Mouse (Mus musculus) heart, postnatal 36 days (tissue): ENCODE results near the gene Rusc1. TPM values are rescaled to one million over a fixed set of nuclear protein-coding genes. Genes with fewer than 3 reads are reported as not detected.

Experiments
- total RNA-seq, 2 experiments: library from RNA; stranded (reverse); gene quantifications; 2 replicates each; pipeline ENCODE4 v1.2.3; 2021

Rusc1 gene
- total RNA-seq, 2 experiments from 2014 or later, result 24.4 to 25.1 TPM

Other genes starting within 250 kb of the Rusc1 start
- 10 to 100 TPM; 14.1 to 15.7 TPM for gene Msto1, start 179.3 kb downstream of the Rusc1 start, total RNA-seq
- 10 to 100 TPM; 37.7 to 39.9 TPM for gene Ash1l, start 142.7 kb downstream of the Rusc1 start, total RNA-seq
- 100 to 1,000 TPM; 128 to 152 TPM for gene Dap3, start 142.1 kb downstream of the Rusc1 start, total RNA-seq
- not detected for gene Gm43738, start 7.8 kb upstream of the Rusc1 start, total RNA-seq
- gene Fdps, start 8.6 kb upstream of the Rusc1 start, total RNA-seq, result 10 to 100 TPM; 20.0 to 20.7 TPM
- gene Pklr, start 42.8 kb upstream of the Rusc1 start, total RNA-seq, result not detected
- gene Hcn3, start 66.9 kb upstream of the Rusc1 start, total RNA-seq, result under 1 TPM; 0.17 to 0.38 TPM
- 10 to 100 TPM; 15.8 to 19.9 TPM for gene Clk2, start 71.5 kb upstream of the Rusc1 start, total RNA-seq
- gene Scamp3, start 84.2 kb upstream of the Rusc1 start, total RNA-seq, result 10 to 100 TPM; 49.8 to 49.9 TPM
- 1 to 10 TPM; 4.6 to 5.5 TPM for gene Fam189b, start 89.8 kb upstream of the Rusc1 start, total RNA-seq
- 10 to 100 TPM; 21.3 to 21.8 TPM for gene Gba, start 109.6 kb upstream of the Rusc1 start, total RNA-seq
- 1 to 10 TPM; 6.8 to 9.4 TPM for gene Thbs3, start 121.9 kb upstream of the Rusc1 start, total RNA-seq
- 10 to 100 TPM; 58.0 to 60.0 TPM for gene Mtx1, start 133.8 kb upstream of the Rusc1 start, total RNA-seq
- under 1 TPM; 0.14 to 0.46 TPM for gene Muc1, start 135.7 kb upstream of the Rusc1 start, total RNA-seq
- gene Krtcap2, start 152.7 kb upstream of the Rusc1 start, total RNA-seq, result 10 to 100 TPM; 82.3 to 87.0 TPM
- gene Trim46, start 153.0 kb upstream of the Rusc1 start, total RNA-seq, result under 1 TPM; 0.42 to 0.62 TPM
- 10 to 100 TPM; 50.0 to 52.3 TPM for gene Dpm3, start 166.0 kb upstream of the Rusc1 start, total RNA-seq
- 10 to 100 TPM; 20.5 to 23.0 TPM for gene Slc50a1, start 177.3 kb upstream of the Rusc1 start, total RNA-seq
- 10 to 100 TPM; 28.3 to 42.6 TPM for gene Efna1, start 187.8 kb upstream of the Rusc1 start, total RNA-seq
- gene Efna3, start 229.7 kb upstream of the Rusc1 start, total RNA-seq, result not detected
- gene Efna4, start 244.7 kb upstream of the Rusc1 start, total RNA-seq, result under 1 TPM; 0.19 to 0.22 TPM